Mouse (Mus musculus) ES-Bruce4 (cell line): Measurements from ENCODE around the gene Snx1.

Experiments
- EP300 ChIP-seq: IDR thresholded peaks from 2 replicates; pipeline ENCODE4 v1.6.1; 2011; ENCODE audit warnings: low read depth, low read length; ENCODE audit not compliant: insufficient read depth
- POLR2A ChIP-seq: IDR thresholded peaks from one replicate; pipeline ENCODE4 v1.8.1; 2011; ENCODE audit warnings: low read length; ENCODE audit not compliant: insufficient read depth

DNA sequence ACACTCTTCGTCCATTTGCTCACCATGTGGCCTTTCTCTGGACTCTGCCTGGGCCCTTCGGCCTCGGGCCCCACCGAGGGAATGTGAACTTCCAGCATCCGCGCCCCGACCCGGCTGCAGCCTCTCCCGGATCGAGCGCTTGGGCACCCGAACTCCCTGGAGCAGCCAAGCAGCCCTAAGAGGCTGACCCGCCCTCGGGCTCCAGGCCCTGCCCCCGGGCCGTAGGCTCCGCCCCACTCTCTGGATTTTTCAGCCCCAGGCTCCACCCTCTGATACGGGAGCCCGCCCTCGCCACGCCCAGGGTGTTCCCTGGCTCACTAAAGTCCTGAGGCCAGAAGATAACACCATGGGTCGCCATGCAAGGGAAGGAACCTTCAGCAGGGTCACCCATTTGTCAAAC lies 56.8 kb downstream of the Snx1 start, which contains the start of gene Snx22:
- no peak for TF ChIP-seq EP300
- no peak for TF ChIP-seq POLR2A
